Mouse (Mus musculus): Measurements from ENCODE around the gene Ggct. TPM values are rescaled to one million over a fixed set of nuclear protein-coding genes. Genes with fewer than 3 reads are reported as not detected.

Ggct gene
- 0.60 and 2.3 TPM in 2 replicates for polyA plus RNA-seq (2012; rRNA removed)

DNA sequence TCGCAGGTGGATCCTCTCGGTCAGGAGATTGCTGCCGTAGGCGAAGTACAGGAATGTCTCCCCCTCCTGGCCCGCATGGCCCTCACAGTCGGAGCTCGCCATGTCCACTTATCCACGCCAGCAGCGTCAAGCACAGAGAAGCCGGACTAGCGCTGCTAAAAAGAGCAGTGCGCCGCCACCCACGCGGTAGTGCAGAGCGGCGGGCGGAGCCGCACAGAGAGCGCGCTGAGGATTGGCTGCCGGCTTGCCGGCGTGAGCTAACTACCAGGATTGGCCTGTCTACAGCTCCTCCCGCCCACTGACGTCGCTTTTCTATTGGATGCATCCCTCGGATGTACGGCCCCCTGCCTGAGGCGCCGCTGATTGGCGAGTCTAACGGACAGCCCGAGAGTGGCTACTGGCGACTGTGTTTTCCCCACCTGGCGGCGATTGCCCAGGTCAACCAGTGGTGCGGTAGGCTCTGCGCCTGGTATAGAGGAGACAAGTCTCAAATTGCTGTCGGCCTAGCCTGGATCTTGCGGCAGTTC lies at the start of gene Ggct:
Gene Ggct (minus strand): TSS at position 217 of the 527 bp plus-strand sequence.

DNA sequence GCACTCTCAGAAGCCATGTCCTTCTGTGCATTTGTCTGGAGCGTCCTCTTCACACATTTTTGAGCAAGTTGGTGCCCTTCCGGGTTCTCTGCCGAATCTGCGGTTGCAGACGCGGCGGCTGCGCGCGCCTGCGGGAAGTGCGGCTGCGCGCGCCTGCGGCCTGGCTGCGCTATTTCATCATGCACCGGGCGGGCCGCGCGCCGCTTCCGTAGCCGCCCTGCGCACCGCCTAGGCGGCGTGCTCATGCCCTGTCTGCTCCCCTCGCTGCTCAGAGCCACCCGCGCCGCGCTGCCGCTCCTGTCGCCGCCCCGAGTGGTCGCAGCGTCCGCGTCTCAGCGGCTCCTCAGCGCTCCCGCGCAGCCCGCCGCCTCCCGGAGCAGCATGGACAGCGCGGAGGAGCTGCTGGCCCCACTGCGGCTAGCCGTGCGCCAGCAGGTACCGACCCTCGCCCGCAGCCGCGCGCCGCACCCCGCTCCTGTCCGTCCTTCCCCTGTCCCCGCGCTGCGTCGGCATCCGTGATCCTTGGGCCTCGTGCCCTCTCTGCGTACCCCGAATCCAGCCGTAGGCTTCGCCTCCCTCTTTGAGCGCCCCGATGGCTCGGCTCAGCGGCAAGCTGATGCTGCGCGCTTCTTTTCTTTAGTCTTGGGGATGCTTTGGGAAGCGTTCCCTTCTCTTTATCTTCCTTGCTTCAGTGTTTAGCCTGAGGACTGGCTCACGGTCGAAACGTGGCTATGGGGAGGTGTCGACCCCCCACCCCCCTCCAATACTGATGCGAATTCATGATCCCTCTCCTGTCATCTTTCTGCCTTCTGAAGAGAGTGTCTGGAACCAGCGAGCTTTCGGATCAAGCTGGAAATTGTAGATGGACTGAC lies 45.3 kb upstream of the Ggct start, which contains the start of gene Gars:
Gene Gars (plus strand): TSS at position 209 of the 872 bp plus-strand sequence.

DNA sequence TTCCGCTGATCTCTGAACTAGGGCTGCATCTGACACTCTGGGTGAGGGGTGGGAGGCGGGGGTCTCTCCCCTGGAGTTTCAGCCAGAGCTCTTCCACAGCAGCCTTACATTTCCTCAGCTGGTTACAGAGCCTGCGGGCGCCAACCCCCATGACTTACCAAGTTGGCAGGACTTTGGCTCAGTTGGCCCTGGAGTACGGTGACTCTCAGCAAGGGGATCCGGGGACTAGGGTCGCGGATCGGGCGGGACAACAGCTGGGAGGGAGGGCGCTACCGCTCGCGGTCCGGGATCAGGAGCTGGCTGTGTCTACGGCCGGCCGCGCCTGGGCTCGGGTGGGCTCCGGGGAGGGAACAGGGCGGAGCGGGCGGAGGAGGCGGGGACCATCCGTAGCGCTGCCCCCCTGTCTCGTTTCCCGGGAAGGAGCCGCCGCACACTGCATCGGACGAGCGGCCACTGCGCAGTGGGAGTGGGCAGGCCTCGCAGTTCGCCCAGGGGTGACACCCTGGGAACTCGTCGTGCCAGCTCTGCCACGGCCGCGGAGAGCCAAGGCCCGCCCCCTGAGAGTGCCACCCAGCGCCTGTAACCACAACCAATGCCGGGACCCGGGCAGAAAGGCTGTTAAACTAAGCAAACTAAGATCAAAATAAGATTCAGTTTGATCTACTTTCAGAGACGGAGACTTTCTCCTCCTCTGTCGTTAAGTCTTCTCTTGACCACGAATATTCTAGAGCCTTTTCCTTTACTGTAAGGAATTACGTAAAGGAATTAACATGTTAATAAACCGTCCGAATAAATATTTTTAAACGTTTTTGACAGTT lies 20.4 kb downstream of the Ggct start, which contains the start of gene Nod1:
Gene Nod1 (minus strand): TSS at position 502 of the 818 bp plus-strand sequence.

Other genes starting within 250 kb of the Ggct start
- gene Znrf2, start 176.0 kb downstream of the Ggct start, polyA plus RNA-seq (2012; rRNA removed) = 11.4 and 11.6 TPM in 2 replicates
- 11.1 and 13.7 TPM in 2 replicates for gene Nod1, start 20.3 kb downstream of the Ggct start, polyA plus RNA-seq (2012; rRNA removed)
- 16.8 and 29.5 TPM in 2 replicates for gene Gars, start 45.1 kb upstream of the Ggct start, polyA plus RNA-seq (2012; rRNA removed)
- 1.3 and 2.3 TPM in 2 replicates for gene Crhr2, start 140.1 kb upstream of the Ggct start, polyA plus RNA-seq (2012; rRNA removed)
- gene Inmt, start 182.1 kb upstream of the Ggct start, polyA plus RNA-seq (2012; rRNA removed) = 0.61 and 0.92 TPM in 2 replicates
- 1.4 and 2.6 TPM in 2 replicates for gene Mindy4, start 210.4 kb upstream of the Ggct start, polyA plus RNA-seq (2012; rRNA removed)